Mouse (Mus musculus) heart, adult 2 months (tissue): ENCODE measurements around the gene Sptbn4.

Experiments used
- CTCF ChIP-seq: fragments of 200-600 bp; IDR thresholded peaks from 2 replicates; pipeline ENCODE4 v1.8.1; 2022; ENCODE audit warnings: antibody characterized with exemption, mild to moderate bottlenecking, moderate library complexity
- POLR2A ChIP-seq: fragments of 200-500 bp; IDR thresholded peaks from 2 replicates; pipeline ENCODE4 v1.6.1; 2011; ENCODE audit warnings: mild to moderate bottlenecking, low read depth, low read length, control low read depth; ENCODE audit not compliant: insufficient read depth

- TF ChIP-seq CTCF: peak; percentile 37
- no peak for TF ChIP-seq POLR2A
Observed at GRCm38 (mm10) chr7:27406481-27406880, 41.0 kb downstream of the Sptbn4 start.
